Mouse (Mus musculus): ENCODE data around the gene Rnf149. TPM values are rescaled to one million over a fixed set of nuclear protein-coding genes. Genes with fewer than 3 reads are reported as not detected.

Rnf149 gene
- polyA plus RNA-seq, 1 experiment from 2014 or later: 26.6 TPM

DNA sequence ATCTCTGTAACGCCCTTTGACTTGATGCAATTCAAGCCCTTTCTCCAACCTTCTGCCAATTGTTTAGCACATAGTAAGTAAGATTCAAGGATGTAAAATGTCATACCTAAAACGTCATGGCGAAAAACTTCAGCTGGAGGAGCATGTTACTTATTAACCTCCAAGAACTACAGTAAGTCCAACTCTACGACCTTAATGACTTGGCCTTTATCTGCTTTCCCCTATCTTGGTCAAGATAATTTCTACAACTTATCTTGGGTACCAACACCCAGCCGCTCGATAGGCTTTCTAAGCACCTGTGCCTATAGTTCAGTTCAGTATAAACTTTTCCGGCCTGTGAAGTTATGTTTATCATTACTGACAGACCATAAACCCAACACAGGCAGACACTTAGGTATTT, 3.3 kb downstream of the Rnf149 start:
- Histone ChIP-seq H3K9me3 (no peaks in the 10 kb centered on the region), H3K4me2 (replicated peaks) (no peak overlapping the region), H3K36me3 (no peaks in the 10 kb centered on the region), H3K27ac (replicated peaks) (no peak overlapping the region), H3K4me3 (no peak overlapping the region), H3K9ac (replicated peaks) (no peak overlapping the region), H3K27me3 (no peaks in the 10 kb centered on the region), H3K4me1 (peaks cover 28% of the 10 kb centered on the region)
- WGBS: 91% methylated on average over 7 of the region's 7 CpGs
- no peak for ATAC-seq (replicated peaks)

GRCm38 (mm10) chr1:39571653-39572052, 5.6 kb downstream of the Rnf149 start:
- H3K4me2 ChIP-seq (replicated peaks): no peak overlapping the region
- H3K4me3 ChIP-seq: no peak overlapping the region
- WGBS: 77% methylated on average over 6 of the region's 6 CpGs

GRCm38 (mm10) chr1:39568079-39568478, 9.1 kb downstream of the Rnf149 start:
- no peak overlapping the region for H3K9ac ChIP-seq (replicated peaks)
- ATAC-seq (replicated peaks): 0 out of 2 replicates have a peak, but pooled peaks have one; percentile 53
- H3K9me3 ChIP-seq: no peaks in the 10 kb centered on the region
- H3K4me2 ChIP-seq (replicated peaks): no peak overlapping the region
- peaks cover 12% of the 10 kb centered on the region for H3K4me1 ChIP-seq
- peaks cover 8% of the 10 kb centered on the region; the same call in 1 of the 2 replicates for H3K36me3 ChIP-seq
- H3K27ac ChIP-seq (replicated peaks): peak overlapping the region; percentile 20; the same call in 1 of the 2 replicates
- no peaks in the 10 kb centered on the region for H3K27me3 ChIP-seq
- H3K4me3 ChIP-seq: no peak overlapping the region

More at GRCm38 (mm10) chr1:39571653-39572052, 5.6 kb downstream of the Rnf149 start:
- no peaks in the 10 kb centered on the region for H3K27me3 ChIP-seq
- H3K9me3 ChIP-seq: no peaks in the 10 kb centered on the region
- no peak overlapping the region for H3K9ac ChIP-seq (replicated peaks)
- no peaks in the 10 kb centered on the region; the same call in 1 of the 2 replicates for H3K36me3 ChIP-seq
- no peak for ATAC-seq (replicated peaks)
- H3K27ac ChIP-seq (replicated peaks): no peak overlapping the region
- H3K4me1 ChIP-seq: peaks cover 34% of the 10 kb centered on the region

GRCm38 (mm10) chr1:39564603-39565002, 12.6 kb downstream of the Rnf149 start:
- H3K4me3 ChIP-seq: no peak overlapping the region
- no peak for ATAC-seq (replicated peaks)
- no peaks in the 10 kb centered on the region for H3K9me3 ChIP-seq
- H3K4me2 ChIP-seq (replicated peaks): no peak overlapping the region
- 76% methylated on average over 3 of the region's 3 CpGs for WGBS
- H3K9ac ChIP-seq (replicated peaks): no peak overlapping the region
- H3K36me3 ChIP-seq: peaks cover 20% of the 10 kb centered on the region; the same call in 1 of the 2 replicates
- H3K27me3 ChIP-seq: no peaks in the 10 kb centered on the region
- H3K4me1 ChIP-seq: peaks cover 12% of the 10 kb centered on the region
- no peak overlapping the region for H3K27ac ChIP-seq (replicated peaks)

GRCm38 (mm10) chr1:39563161-39563560, 14.0 kb downstream of the Rnf149 start:
- Histone ChIP-seq H3K4me3 (no peak overlapping the region), H3K9me3 (no peaks in the 10 kb centered on the region), H3K9ac (replicated peaks) (no peak overlapping the region), H3K27me3 (no peaks in the 10 kb centered on the region), H3K36me3 (peaks cover 26% of the 10 kb centered on the region; the same call in 1 of the 2 replicates), H3K4me1 (peaks cover 6% of the 10 kb centered on the region), H3K27ac (replicated peaks) (no peak overlapping the region), H3K4me2 (replicated peaks) (no peak overlapping the region)
- WGBS: 85% methylated on average over 7 of the region's 7 CpGs
- no peak for ATAC-seq (replicated peaks)

GRCm38 (mm10) chr1:39561920-39562319, 15.3 kb downstream of the Rnf149 start:
- no peak for ATAC-seq (replicated peaks)
- Histone ChIP-seq H3K4me1 (no peaks in the 10 kb centered on the region), H3K9ac (replicated peaks) (no peak overlapping the region), H3K36me3 (peaks cover 28% of the 10 kb centered on the region; the same call in 1 of the 2 replicates), H3K4me3 (no peak overlapping the region), H3K27me3 (no peaks in the 10 kb centered on the region), H3K4me2 (replicated peaks) (no peak overlapping the region), H3K27ac (replicated peaks) (no peak overlapping the region), H3K9me3 (no peaks in the 10 kb centered on the region)
- WGBS: 56% methylated on average over 1 of the region's 1 CpGs

DNA sequence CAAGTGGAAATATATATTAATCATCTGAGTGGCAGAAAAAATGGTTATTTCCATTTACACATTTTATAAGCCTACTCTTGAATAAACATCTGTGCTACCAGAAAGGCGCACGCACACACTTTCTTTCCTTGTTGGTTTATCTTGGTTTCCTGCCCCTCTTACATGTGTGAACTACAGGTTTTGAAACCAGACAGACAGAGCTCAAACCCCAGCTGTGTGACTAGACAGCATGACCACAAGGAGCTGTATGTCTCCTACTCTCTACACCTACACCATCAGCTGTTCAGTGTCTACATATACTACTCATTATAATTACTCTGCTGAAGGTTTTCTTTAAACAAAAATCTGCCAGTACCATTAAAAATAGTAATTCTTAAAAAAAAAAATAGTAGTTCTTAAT, 18.2 kb downstream of the Rnf149 start:
- ATAC-seq (replicated peaks): no peak
- Histone ChIP-seq H3K27ac (replicated peaks) (no peak overlapping the region), H3K9me3 (no peaks in the 10 kb centered on the region), H3K4me1 (no peaks in the 10 kb centered on the region), H3K4me2 (replicated peaks) (no peak overlapping the region), H3K36me3 (peaks cover 30% of the 10 kb centered on the region; the same call in 1 of the 2 replicates), H3K27me3 (no peaks in the 10 kb centered on the region), H3K4me3 (no peak overlapping the region), H3K9ac (replicated peaks) (no peak overlapping the region)
- 100% methylated on average over 2 of the region's 2 CpGs for WGBS

DNA sequence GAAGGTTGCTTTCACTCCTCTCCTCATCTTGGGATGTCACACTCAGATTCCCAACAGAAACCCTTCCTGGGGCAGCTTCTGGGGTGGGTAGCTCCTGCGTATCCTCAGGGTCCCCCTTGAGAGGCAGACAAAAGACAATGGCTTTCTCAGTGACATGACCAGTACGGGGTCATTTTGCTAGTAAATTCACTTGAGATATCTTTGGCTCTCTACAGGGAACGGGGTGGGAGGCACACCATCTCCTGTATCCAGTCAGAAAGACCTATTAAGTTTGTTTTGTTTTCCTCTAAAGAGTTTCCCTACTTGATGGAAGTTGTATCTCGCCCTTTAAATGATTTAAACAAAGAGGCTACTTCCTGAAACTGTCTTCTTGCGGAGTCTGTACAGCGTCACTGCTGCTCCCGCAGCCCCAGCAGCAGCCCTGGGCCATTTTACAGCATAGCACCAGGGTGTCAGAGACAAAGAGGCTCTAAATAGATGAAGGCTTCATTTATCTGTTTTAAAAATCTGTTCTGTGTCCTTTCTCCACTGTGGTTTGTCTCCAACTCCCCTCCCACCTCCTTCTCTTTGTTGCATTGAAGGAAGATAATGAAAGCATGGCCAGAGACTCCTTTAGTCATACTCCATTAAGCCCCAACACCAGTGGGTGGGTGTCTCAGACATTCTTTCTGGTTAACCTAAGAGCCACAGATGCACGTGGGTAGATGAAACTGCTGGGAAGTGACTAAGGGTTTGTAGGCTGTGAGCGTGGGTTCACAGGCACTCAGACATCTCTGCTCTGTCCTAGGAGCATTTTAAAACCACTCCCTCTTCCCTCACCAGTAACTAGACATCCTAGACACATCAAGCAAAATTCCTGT, 21.4 kb downstream of the Rnf149 start:
- no peak overlapping the region for H3K4me2 ChIP-seq (replicated peaks)
- ATAC-seq (replicated peaks): no peak
- H3K9me3 ChIP-seq: no peaks in the 10 kb centered on the region
- H3K4me1 ChIP-seq: no peaks in the 10 kb centered on the region
- H3K4me3 ChIP-seq: no peak overlapping the region
- no peaks in the 10 kb centered on the region for H3K27me3 ChIP-seq
- H3K9ac ChIP-seq (replicated peaks): no peak overlapping the region
- H3K36me3 ChIP-seq: peaks cover 39% of the 10 kb centered on the region
- no peak overlapping the region for H3K27ac ChIP-seq (replicated peaks)
- WGBS: 61% methylated on average over 9 of the region's 9 CpGs

DNA sequence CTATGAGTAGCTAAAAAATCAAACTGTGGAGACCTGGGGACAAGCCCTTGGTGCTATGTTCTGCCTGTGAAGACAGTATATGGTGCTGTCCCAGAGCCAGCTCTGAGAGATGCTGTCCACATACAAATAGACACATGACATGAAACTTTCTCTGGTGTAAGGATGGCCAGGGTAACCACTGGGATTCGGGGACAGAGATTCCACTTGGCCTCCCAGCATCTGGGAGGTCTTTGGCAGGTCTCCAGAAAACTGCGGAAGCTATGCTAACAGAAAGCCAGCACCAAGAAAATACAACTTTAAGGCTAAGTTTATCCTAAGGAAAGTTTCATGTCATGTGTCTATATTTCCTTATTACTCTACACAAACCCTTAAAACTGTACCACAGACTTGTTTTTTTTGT, 27.4 kb downstream of the Rnf149 start:
- Histone ChIP-seq H3K36me3 (peaks cover 62% of the 10 kb centered on the region), H3K4me1 (no peaks in the 10 kb centered on the region), H3K27me3 (no peaks in the 10 kb centered on the region), H3K9me3 (no peaks in the 10 kb centered on the region), H3K4me2 (replicated peaks) (no peak overlapping the region), H3K4me3 (no peak overlapping the region), H3K9ac (replicated peaks) (no peak overlapping the region), H3K27ac (replicated peaks) (no peak overlapping the region)
- no peak for ATAC-seq (replicated peaks)
- WGBS: 83% methylated on average over 2 of the region's 2 CpGs

- Histone ChIP-seq H3K4me1 (no peaks in the 10 kb centered on the region), H3K4me2 (replicated peaks) (no peak overlapping the region), H3K27ac (replicated peaks) (no peak overlapping the region), H3K4me3 (no peak overlapping the region), H3K9ac (replicated peaks) (no peak overlapping the region), H3K27me3 (no peaks in the 10 kb centered on the region), H3K9me3 (no peaks in the 10 kb centered on the region), H3K36me3 (peaks cover 70% of the 10 kb centered on the region)
- WGBS: 73% methylated on average over 2 of the region's 2 CpGs
- no peak for ATAC-seq (replicated peaks)
These were observed 30.0 kb downstream of the Rnf149 start for GRCm38 (mm10) chr1:39547238-39547637.

GRCm38 (mm10) chr1:39546160-39546866, 30.9 kb downstream of the Rnf149 start:
- Histone ChIP-seq H3K4me1 (no peaks in the 10 kb centered on the region), H3K9me3 (no peaks in the 10 kb centered on the region), H3K9ac (replicated peaks) (no peak overlapping the region), H3K4me3 (no peak overlapping the region), H3K27me3 (no peaks in the 10 kb centered on the region), H3K4me2 (replicated peaks) (no peak overlapping the region), H3K36me3 (peaks cover 65% of the 10 kb centered on the region), H3K27ac (replicated peaks) (no peak overlapping the region)
- WGBS: 85% methylated on average over 6 of the region's 6 CpGs
- ATAC-seq (replicated peaks): no peak

GRCm38 (mm10) chr1:39545589-39545988, 31.6 kb downstream of the Rnf149 start:
- Histone ChIP-seq H3K4me2 (replicated peaks) (no peak overlapping the region), H3K27me3 (no peaks in the 10 kb centered on the region), H3K4me1 (no peaks in the 10 kb centered on the region), H3K36me3 (peaks cover 71% of the 10 kb centered on the region), H3K4me3 (no peak overlapping the region), H3K9ac (replicated peaks) (no peak overlapping the region), H3K27ac (replicated peaks) (no peak overlapping the region), H3K9me3 (no peaks in the 10 kb centered on the region)
- no peak for ATAC-seq (replicated peaks)
- 70% methylated on average over 7 of the region's 7 CpGs for WGBS

All from forebrain, embryonic 15.5 days (tissue).